Mouse (Mus musculus) MEL (cell line): Measurements from ENCODE around the gene Nup62. TPM values are rescaled to one million over a fixed set of nuclear protein-coding genes. Genes with fewer than 3 reads are reported as not detected.

ENCODE experiments used
- DNase-seq: peaks from one replicate; pipeline ENCODE4 v3.0.0; 2011; ENCODE audit warnings: low read depth, low spot score
- H3K27ac ChIP-seq: 2 replicates; pipeline ENCODE4 v1.5.1; 2012; ENCODE audit warnings: low read depth, mild to moderate bottlenecking, control low read depth, low read length, moderate library complexity; ENCODE audit not compliant: control insufficient read depth
- H3K27me3 ChIP-seq, 2 experiments: fragments of 150-350 bp in 1 of 2; sonication (generic) in 1 of 2; 2 replicates each; pipeline ENCODE4 v1.6.1; 2012; ENCODE audit warnings: low read length in 2 of 2, mild to moderate bottlenecking in 2 of 2, improper control_type of control experiment in 1 of 2, moderate library complexity in 1 of 2; ENCODE audit not compliant: insufficient read depth in 2 of 2, control insufficient read depth in 1 of 2
- H3K36me3 ChIP-seq, 2 experiments: 2 replicates each; pipeline ENCODE4 v1.6.1; 2012 to 2014; ENCODE audit warnings: low read length in 2 of 2, improper control_type of control experiment in 1 of 2, inconsistent platforms in 1 of 2, mild to moderate bottlenecking in 1 of 2; ENCODE audit not compliant: insufficient read depth in 2 of 2, control insufficient read depth in 1 of 2
- H3K4me1 ChIP-seq, 2 experiments: fragments of 150-350 bp in 1 of 2; sonication (generic) in 1 of 2; 2 replicates each; pipeline ENCODE4 v1.6.1; 2012; ENCODE audit warnings: low read length in 2 of 2, improper control_type of control experiment in 1 of 2, mild to moderate bottlenecking in 1 of 2; ENCODE audit not compliant: insufficient read depth in 2 of 2, control insufficient read depth in 1 of 2
- H3K4me3 ChIP-seq, 2 experiments: fragments of 150-350 bp in 1 of 2; sonication (generic) in 1 of 2; 2 replicates each; pipeline ENCODE4 v1.5.1; 2012; ENCODE audit warnings: low read depth in 2 of 2, low read length in 2 of 2, mild to moderate bottlenecking in 2 of 2, moderate library complexity in 2 of 2, control low read depth in 1 of 2, improper control_type of control experiment in 1 of 2; ENCODE audit not compliant: control insufficient read depth in 1 of 2, insufficient read depth in 1 of 2
- H3K79me2 ChIP-seq: 2 replicates; pipeline ENCODE4 v1.6.1; 2012; ENCODE audit warnings: mild to moderate bottlenecking, low read length, moderate library complexity; ENCODE audit not compliant: control insufficient read depth, poor library complexity, insufficient read depth
- H3K9ac ChIP-seq: 2 replicates; pipeline ENCODE4 v1.6.1; 2012; ENCODE audit warnings: low read depth, mild to moderate bottlenecking, control low read depth, low read length, moderate library complexity; ENCODE audit not compliant: control insufficient read depth, poor library complexity, severe bottlenecking
- H3K9me3 ChIP-seq: fragments of 150-350 bp; sonication (generic); replicated peaks from 2 replicates; pipeline ENCODE4 v1.6.1; 2012; ENCODE audit warnings: mild to moderate bottlenecking, low read length, improper control_type of control experiment, moderate library complexity; ENCODE audit not compliant: insufficient read depth
- ELF1 ChIP-seq: IDR thresholded peaks from 2 replicates; pipeline ENCODE4 v1.6.1; 2014; ENCODE audit warnings: low read depth, mild to moderate bottlenecking, inconsistent platforms, low read length, improper control_type of control experiment, moderate library complexity
- HCFC1 ChIP-seq: IDR thresholded peaks from 2 replicates; pipeline ENCODE4 v1.6.1; 2012; ENCODE audit warnings: low read depth, mild to moderate bottlenecking, inconsistent platforms, low read length, improper control_type of control experiment, moderate library complexity
- JUND ChIP-seq: IDR thresholded peaks from 2 replicates; pipeline ENCODE4 v1.6.1; 2011; ENCODE audit warnings: low read depth, mild to moderate bottlenecking, improper control_type of control experiment, low read length
- MAFK ChIP-seq: IDR thresholded peaks from 2 replicates; pipeline ENCODE4 v1.6.1; 2011; ENCODE audit warnings: low read depth, mild to moderate bottlenecking, low read length, improper control_type of control experiment, borderline replicate concordance
- MEF2A ChIP-seq: IDR thresholded peaks from 2 replicates; pipeline ENCODE4 v1.6.1; 2014; ENCODE audit warnings: low read depth, mild to moderate bottlenecking, inconsistent platforms, low read length, improper control_type of control experiment; ENCODE audit not compliant: poor library complexity, insufficient replicate concordance, severe bottlenecking; ENCODE audit errors: extremely low read depth
- POLR2AphosphoS2 ChIP-seq: IDR thresholded peaks from 2 replicates; pipeline ENCODE4 v1.6.1; 2011; ENCODE audit warnings: low read length, improper control_type of control experiment
- POLR2AphosphoS5 ChIP-seq: IDR thresholded peaks from 2 replicates; pipeline ENCODE4 v1.6.1; 2012; ENCODE audit warnings: low read depth, borderline replicate concordance, mild to moderate bottlenecking, inconsistent platforms, low read length, moderate library complexity, mixed read lengths
- ZKSCAN1 ChIP-seq: IDR thresholded peaks from 2 replicates; pipeline ENCODE4 v1.6.1; 2012; ENCODE audit warnings: low read depth, mild to moderate bottlenecking, inconsistent platforms, low read length, improper control_type of control experiment, moderate library complexity
- ZNF384 ChIP-seq: IDR thresholded peaks from 2 replicates; pipeline ENCODE4 v1.6.1; 2012; ENCODE audit warnings: low read depth, mild to moderate bottlenecking, inconsistent platforms, low read length, improper control_type of control experiment
- polyA plus RNA-seq, 2 experiments: library from polyadenylated mRNA; stranded (reverse) in 1 of 2; unstranded in 1 of 2; fragments of >175 nt in 1 of 2; fragments of >200 nt in 1 of 2; gene quantifications; 2 replicates each; pipeline versions ENCODE4 v1.2.1 to v1.2.4; 2012; ENCODE audit warnings: low replicate concordance in 2 of 2, low read depth in 1 of 2; ENCODE audit not compliant: insufficient read length in 2 of 2, insufficient read depth in 1 of 2, missing spikeins in 1 of 2
- total RNA-seq: library from RNA; depleted of rRNA; stranded (reverse); fragments of 300-350 nt; gene quantifications from 2 replicates; pipeline ENCODE4 v1.2.3, GENCODE M21; 2012

Nup62 gene
- total and polyA plus RNA-seq, 3 experiments, result 136 to 235 TPM; not detected in 1

- H3K27ac ChIP-seq, result no peak overlapping the region
- TF ChIP-seq ZKSCAN1 (no peak), JUND (no peak), MEF2A (no peak)
- H3K9ac ChIP-seq, result no peak overlapping the region
- peaks cover 4% of the 10 kb centered on the region; the same call in 1 of the 2 replicates for H3K79me2 ChIP-seq
- no peaks in the 10 kb centered on the region; a peak in 2 of 4 replicates for H3K36me3 ChIP-seq
- DNase-seq, result no peak
- no peaks in the 10 kb centered on the region for H3K27me3 ChIP-seq
- H3K4me3 ChIP-seq, result no peak overlapping the region
- no peaks in the 10 kb centered on the region for H3K9me3 ChIP-seq
- H3K4me1 ChIP-seq, result peaks cover 0 to 2% of the 10 kb centered on the region in 2 experiments; a peak in 2 of 4 replicates
Observed at GRCm38 (mm10) chr7:44863210-44863609, 47.3 kb downstream of the Nup62 start.

DNA sequence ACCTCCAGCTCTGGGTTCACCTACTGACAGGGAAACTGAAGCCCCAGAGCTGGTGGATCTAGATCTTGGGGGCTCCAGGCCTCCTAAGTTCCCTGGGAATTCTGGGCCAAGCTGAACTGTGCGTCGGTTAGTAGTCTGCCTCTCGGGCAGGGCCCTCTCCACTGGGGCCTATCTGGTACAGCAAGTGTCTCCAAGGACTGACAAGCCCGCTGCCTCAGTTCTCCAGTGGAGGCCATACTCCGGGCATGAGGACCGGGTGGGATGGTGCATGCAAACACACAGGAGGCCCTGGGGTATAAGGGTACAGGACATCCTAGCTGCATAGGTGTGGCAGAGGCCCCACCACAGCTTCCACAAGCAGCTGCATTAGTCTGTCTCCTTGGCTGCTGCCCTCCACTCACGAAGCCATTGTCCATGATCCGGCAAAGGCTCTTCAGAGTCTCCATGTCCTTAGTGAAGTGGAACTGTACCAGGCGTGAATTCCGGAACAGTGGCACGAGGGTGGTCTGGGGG lies 48.1 kb downstream of the Nup62 start:
- Histone ChIP-seq H3K27me3 (no peaks in the 10 kb centered on the region), H3K27ac (no peak overlapping the region), H3K36me3 (no peaks in the 10 kb centered on the region; a peak in 2 of 4 replicates), H3K9me3 (no peaks in the 10 kb centered on the region), H3K79me2 (peaks cover 7% of the 10 kb centered on the region), H3K4me1 (peaks cover 0 to 3% of the 10 kb centered on the region in 2 experiments; a peak in 2 of 4 replicates), H3K4me3 (no peak overlapping the region), H3K9ac (no peak overlapping the region)
- no peak for DNase-seq
- no peak for TF ChIP-seq HCFC1
- TF ChIP-seq POLR2AphosphoS5, result no peak

GRCm38 (mm10) chr7:44864595-44865542 lies 49.0 kb downstream of the Nup62 start:
- Histone ChIP-seq H3K36me3 (no peaks in the 10 kb centered on the region; a peak in 2 of 4 replicates), H3K4me3 (no peak overlapping the region), H3K9me3 (no peaks in the 10 kb centered on the region), H3K79me2 (peaks cover 9% of the 10 kb centered on the region), H3K27ac (no peak overlapping the region), H3K27me3 (no peaks in the 10 kb centered on the region), H3K9ac (no peak overlapping the region), H3K4me1 (peaks cover 0 to 3% of the 10 kb centered on the region in 2 experiments; a peak in 2 of 4 replicates)
- TF ChIP-seq ZNF384 (no peak), ELF1 (no peak), MAFK (no peak), POLR2AphosphoS2 (0 out of 2 replicates have a peak, but pooled peaks have one; percentile 15)
- peak; percentile 39 for DNase-seq
